Mouse (Mus musculus): ENCODE results near the gene Gm39566. TPM values are rescaled to one million over a fixed set of nuclear protein-coding genes. Genes with fewer than 3 reads are reported as not detected.

Gm39566 gene
- total and polyA plus RNA-seq, 3 experiments, result 0.04 TPM; not detected in 2

- H3K4me3 ChIP-seq (ENCODE audit: control insufficient read depth in 1 of 2, insufficient read depth in 1 of 2, low read depth in 2 of 2, low read length in 2 of 2), result peak overlapping the region; percentile 58 to 89
- peaks cover 8% of the 10 kb centered on the region; the same call in 1 of the 2 replicates for H3K79me2 ChIP-seq (ENCODE audit: control insufficient read depth, insufficient read depth, low read length, poor library complexity)
- peak; percentile 93 for DNase-seq (ENCODE audit: low read depth, low spot score)
- H3K9ac ChIP-seq (ENCODE audit: control insufficient read depth, low read depth, low read length, poor library complexity, severe bottlenecking), result peak overlapping the region; percentile 77
- TF ChIP-seq POLR2AphosphoS5 (IDR thresholded peaks at IDR 0.05; ENCODE audit: borderline replicate concordance, low read depth, low read length) (no peak), JUND (IDR thresholded peaks at IDR 0.05; ENCODE audit: low read depth, low read length) (no peak), ZNF384 (IDR thresholded peaks at IDR 0.05; ENCODE audit: low read depth, low read length) (no peak), UBTF (IDR thresholded peaks at IDR 0.05; ENCODE audit: borderline replicate concordance, insufficient read depth, low read depth, low read length) (no peak), MYB (IDR thresholded peaks at IDR 0.05; ENCODE audit: low read depth, low read length) (no peak), MXI1 (IDR thresholded peaks at IDR 0.05; ENCODE audit: low read depth, low read length) (peak; percentile 31), TBP (IDR thresholded peaks at IDR 0.05; ENCODE audit: low read depth, low read length) (peak; percentile 57; the same call in 1 of the 2 replicates), NRF1 (IDR thresholded peaks at IDR 0.05; ENCODE audit: insufficient read depth, low read depth, low read length, poor library complexity, severe bottlenecking) (no peak), ZMIZ1 (IDR thresholded peaks at IDR 0.05; ENCODE audit: low read depth, low read length) (peak; percentile 43), TCF12 (IDR thresholded peaks at IDR 0.05; ENCODE audit: low read depth, low read length) (peak; percentile 2; the same call in 1 of the 2 replicates), CTCF (IDR thresholded peaks at IDR 0.05 in 2 of 3, conservative IDR thresholded peaks at IDR 0.05 in 1 of 3; ENCODE audit: control insufficient read depth in 1 of 3, insufficient read depth in 1 of 3, low read depth in 2 of 3, low read length in 3 of 3, poor library complexity in 1 of 3, severe bottlenecking in 1 of 3) (no peak), SIN3A (IDR thresholded peaks at IDR 0.05; ENCODE audit: low read length) (peak; percentile 39; the same call in 1 of the 2 replicates), CHD2 (IDR thresholded peaks at IDR 0.05; ENCODE audit: low read length) (peak; percentile 90), ELF1 (IDR thresholded peaks at IDR 0.05; ENCODE audit: low read depth, low read length) (peak; percentile 72), GABPA (IDR thresholded peaks at IDR 0.05; ENCODE audit: low read depth, low read length) (no peak), MAX (IDR thresholded peaks at IDR 0.05; ENCODE audit: low read length) (peak; percentile 35; the same call in 1 of the 2 replicates), CHD1 (IDR thresholded peaks at IDR 0.05; ENCODE audit: low read depth, low read length) (peak; percentile 99), POLR2A (IDR thresholded peaks at IDR 0.05; ENCODE audit: control insufficient read depth in 1 of 2, insufficient read depth in 1 of 2, low read depth in 1 of 2, low read length in 2 of 2, poor library complexity in 1 of 2) (peak; percentile 35 to 71), HCFC1 (IDR thresholded peaks at IDR 0.05; ENCODE audit: low read depth, low read length) (peak; percentile 39; the same call in 1 of the 2 replicates), MYC (IDR thresholded peaks at IDR 0.05; ENCODE audit: low read depth, low read length) (0 out of 2 replicates have a peak, but pooled peaks have one; percentile 14), USF2 (IDR thresholded peaks at IDR 0.05; ENCODE audit: borderline replicate concordance in 1 of 2, insufficient read depth in 1 of 2, low read depth in 1 of 2, low read length in 2 of 2) (peak in 1 of 2 experiments; percentile 67; a peak in 1 of 4 replicates), USF1 (IDR thresholded peaks at IDR 0.05; ENCODE audit: low read depth, low read length) (peak; percentile 91), MAFK (IDR thresholded peaks at IDR 0.05; ENCODE audit: borderline replicate concordance, low read depth, low read length) (no peak), MAZ (IDR thresholded peaks at IDR 0.05; ENCODE audit: low read depth, low read length) (peak; percentile 32), ZC3H11A (IDR thresholded peaks at IDR 0.05; ENCODE audit: low read depth, low read length) (no peak), TAL1 (IDR thresholded peaks at IDR 0.05; ENCODE audit: low read length) (no peak), ETS1 (IDR thresholded peaks at IDR 0.05; ENCODE audit: low read depth, low read length) (peak; percentile 34; the same call in 1 of the 2 replicates), NELFE (IDR thresholded peaks at IDR 0.05; ENCODE audit: low read depth, low read length) (peak; percentile 55)
- H3K9me3 ChIP-seq (replicated peaks; ENCODE audit: insufficient read depth, low read length), result no peaks in the 10 kb centered on the region
- peaks cover 5 to 21% of the 10 kb centered on the region in 2 experiments; a peak in 3 of 4 replicates for H3K4me1 ChIP-seq (ENCODE audit: control insufficient read depth in 1 of 2, insufficient read depth in 2 of 2, low read length in 2 of 2)
- H3K27me3 ChIP-seq (ENCODE audit: control insufficient read depth in 1 of 2, insufficient read depth in 2 of 2, low read length in 2 of 2), result no peaks in the 10 kb centered on the region
- peaks cover 0 to 8% of the 10 kb centered on the region in 2 experiments; a peak in 2 of 4 replicates for H3K36me3 ChIP-seq (ENCODE audit: control insufficient read depth in 1 of 2, insufficient read depth in 2 of 2, low read length in 2 of 2)
- H3K27ac ChIP-seq (ENCODE audit: control insufficient read depth, low read depth, low read length), result peak overlapping the region; percentile 74
These were observed 14.5 kb downstream of the Gm39566 start for GRCm38 (mm10) chr11:69800392-69801197.

Measured in MEL (cell line).